Mouse (Mus musculus) cerebellum, adult 2 months (tissue): Measurements from ENCODE around the gene Rspry1. TPM values are rescaled to one million over a fixed set of nuclear protein-coding genes. Genes with fewer than 3 reads are reported as not detected.

Experiments
- DNase-seq, 2 experiments: peaks; one replicate each; pipeline ENCODE4 v3.0.0; 2021
- H3K27ac ChIP-seq: fragments of 200-500 bp; 2 replicates; pipeline ENCODE4 v1.5.1; 2012; ENCODE audit warnings: low read length, control low read depth, inconsistent platforms; ENCODE audit not compliant: insufficient read depth
- H3K27me3 ChIP-seq: fragments of 200-500 bp; 2 replicates; pipeline ENCODE4 v1.6.1; 2012; ENCODE audit warnings: inconsistent platforms, mild to moderate bottlenecking, low read length, moderate library complexity; ENCODE audit not compliant: control insufficient read depth, insufficient read depth
- H3K4me1 ChIP-seq: fragments of 200-500 bp; 2 replicates; pipeline ENCODE4 v1.6.1; 2011; ENCODE audit warnings: low read length; ENCODE audit not compliant: control insufficient read depth, insufficient read depth
- H3K4me3 ChIP-seq: fragments of 200-500 bp; replicated peaks from 2 replicates; pipeline ENCODE3; 2011; ENCODE audit warnings: mild to moderate bottlenecking, low read depth, low read length, control low read depth; ENCODE audit not compliant: insufficient read depth
- CTCF ChIP-seq: fragments of 200-500 bp; IDR thresholded peaks from 2 replicates; pipeline ENCODE4 v1.5.1; 2011; ENCODE audit warnings: low read depth, mild to moderate bottlenecking, control low read depth, low read length, moderate library complexity, borderline replicate concordance; ENCODE audit not compliant: insufficient read depth
- POLR2A ChIP-seq: fragments of 200-500 bp; IDR thresholded peaks from 2 replicates; pipeline ENCODE4 v1.6.1; 2011; ENCODE audit warnings: low read length, control low read depth, borderline replicate concordance; ENCODE audit not compliant: insufficient read depth
- WGBS: fragments of 180-500 bp; shearing (Covaris S2); methylation state at CpG from one replicate; pipeline ENCODE4 v1.1.7; 2018; 5-methylcytosine and 5-hydroxymethylcytosine counted together
- polyA plus RNA-seq: library from polyadenylated mRNA; depleted of rRNA; stranded (reverse); fragments of >200 nt; gene quantifications from 2 replicates; pipeline ENCODE4 v1.2.3, GENCODE M21; 2012

The Rspry1 gene
- polyA plus RNA-seq, 1 experiment: 22.0 TPM

GRCm38 (mm10) chr8:94567159-94567849 lies 34.4 kb upstream of the Rspry1 start:
- TF ChIP-seq POLR2A: no peak
- no peak for TF ChIP-seq CTCF
- no peak overlapping the region for H3K4me3 ChIP-seq
- DNase-seq: no peak
- no peak overlapping the region for H3K27ac ChIP-seq
- no peaks in the 10 kb centered on the region; the same call in 1 of the 2 replicates for H3K4me1 ChIP-seq
- 26% methylated on average over 8 of the region's 8 CpGs for WGBS
- no peaks in the 10 kb centered on the region for H3K27me3 ChIP-seq

- Histone ChIP-seq H3K4me3 (no peak overlapping the region), H3K4me1 (no peaks in the 10 kb centered on the region; the same call in 1 of the 2 replicates), H3K27me3 (no peaks in the 10 kb centered on the region), H3K27ac (no peak overlapping the region)
- 90% methylated on average over 8 of the region's 8 CpGs for WGBS
- no peak for DNase-seq
- TF ChIP-seq POLR2A (no peak), CTCF (no peak)
Measured at GRCm38 (mm10) chr8:94568098-94568497, 33.6 kb upstream of the Rspry1 start.

- no peak for DNase-seq
- no peak overlapping the region for H3K4me3 ChIP-seq
- H3K27ac ChIP-seq: no peak overlapping the region
- no peak for TF ChIP-seq POLR2A
- TF ChIP-seq CTCF: no peak
- WGBS: 61% methylated on average over 1 of the region's 1 CpGs
- H3K4me1 ChIP-seq: peaks cover 11% of the 10 kb centered on the region
- H3K27me3 ChIP-seq: no peaks in the 10 kb centered on the region
Measured at GRCm38 (mm10) chr8:94569419-94569818, 32.3 kb upstream of the Rspry1 start.

DNA sequence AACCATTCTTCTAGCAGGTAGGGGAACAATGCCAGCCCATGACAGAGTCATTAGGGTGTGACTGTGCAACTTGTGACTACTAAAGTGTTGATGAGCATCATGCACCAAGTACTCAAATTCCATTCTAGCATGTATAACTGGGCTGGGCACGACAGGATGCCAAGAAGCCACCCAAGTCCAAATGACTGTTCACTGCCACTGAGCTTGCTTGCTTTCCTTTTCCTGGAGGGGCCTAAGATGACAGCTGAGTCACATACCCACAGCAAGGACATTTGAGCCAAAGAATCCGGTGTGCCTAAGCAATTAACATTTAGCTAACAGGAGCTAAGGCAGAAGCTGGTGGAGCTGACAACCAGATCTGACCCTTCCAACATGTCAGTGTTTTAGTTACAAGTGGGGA lies 29.8 kb upstream of the Rspry1 start:
- TF ChIP-seq POLR2A: no peak
- no peak for TF ChIP-seq CTCF
- no peak overlapping the region for H3K4me3 ChIP-seq
- no peak for DNase-seq
- peaks cover 23% of the 10 kb centered on the region for H3K4me1 ChIP-seq
- 38% methylated on average over 2 of the region's 2 CpGs for WGBS
- no peaks in the 10 kb centered on the region for H3K27me3 ChIP-seq
- H3K27ac ChIP-seq: no peak overlapping the region

DNA sequence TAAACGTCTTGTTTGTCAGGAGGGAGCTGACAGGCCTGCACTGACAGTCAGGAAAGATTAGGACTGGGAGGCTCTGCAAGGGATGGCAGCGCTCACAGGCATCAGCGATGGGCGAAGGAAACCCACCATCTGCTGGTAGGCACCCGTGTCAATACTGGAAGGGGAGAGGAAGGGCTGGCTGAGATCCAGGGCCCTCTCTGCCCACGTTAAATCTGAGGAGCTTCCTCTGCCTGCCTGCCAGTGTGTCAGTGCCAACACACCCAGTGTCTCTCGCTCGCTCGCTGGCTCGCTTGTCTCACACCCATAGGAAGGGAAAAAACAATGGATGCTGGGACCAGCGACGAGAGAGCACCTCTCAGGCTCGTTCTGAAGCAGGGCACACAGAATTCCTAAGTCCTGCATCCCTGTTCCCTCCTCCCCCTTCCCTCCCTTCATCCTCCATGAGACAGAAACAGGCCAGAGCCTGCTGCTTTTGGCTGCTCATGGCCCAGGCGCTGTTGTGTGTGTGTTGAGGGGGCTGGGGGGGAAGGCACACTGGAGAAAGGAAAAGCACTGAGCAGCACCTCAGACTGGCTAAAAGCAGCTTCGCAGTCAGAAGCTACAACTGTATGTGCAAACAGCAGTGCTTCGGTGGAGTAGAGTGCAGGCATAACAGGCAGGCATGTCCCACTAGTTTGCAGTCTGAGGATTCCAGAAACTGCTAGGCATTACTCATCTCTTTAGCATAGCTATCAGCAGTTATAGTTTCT lies 27.4 kb upstream of the Rspry1 start:
- peak; percentile 65 to 73 for DNase-seq
- no peaks in the 10 kb centered on the region for H3K27me3 ChIP-seq
- no peak overlapping the region for H3K4me3 ChIP-seq
- WGBS: 6% methylated on average over 16 of the region's 16 CpGs
- H3K4me1 ChIP-seq: peaks cover 23% of the 10 kb centered on the region
- peak overlapping the region; percentile 72 for H3K27ac ChIP-seq
- no peak for TF ChIP-seq CTCF
- TF ChIP-seq POLR2A: no peak

DNA sequence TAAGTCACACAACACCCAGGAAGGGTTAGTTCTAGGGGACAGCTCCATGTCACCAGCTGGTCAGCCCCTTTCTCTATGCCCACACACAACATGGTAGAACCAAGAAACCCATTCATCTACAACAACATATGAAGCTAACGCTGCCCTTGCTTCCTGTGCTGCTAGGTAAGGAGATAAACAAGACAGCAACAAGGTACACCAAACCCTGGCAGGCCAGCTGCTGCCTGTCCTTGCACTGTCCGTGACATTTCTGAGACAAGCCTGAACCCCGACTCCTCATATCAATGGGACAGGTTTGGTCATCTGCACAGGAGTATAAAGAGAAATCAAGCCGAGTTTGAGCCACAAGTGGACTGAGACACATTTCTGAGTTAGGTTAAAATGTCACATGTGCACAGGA lies 26.6 kb upstream of the Rspry1 start:
- no peaks in the 10 kb centered on the region for H3K27me3 ChIP-seq
- no peak overlapping the region for H3K4me3 ChIP-seq
- WGBS: 83% methylated on average over 4 of the region's 4 CpGs
- no peak overlapping the region for H3K27ac ChIP-seq
- no peak for DNase-seq
- no peak for TF ChIP-seq CTCF
- H3K4me1 ChIP-seq: peaks cover 23% of the 10 kb centered on the region

DNA sequence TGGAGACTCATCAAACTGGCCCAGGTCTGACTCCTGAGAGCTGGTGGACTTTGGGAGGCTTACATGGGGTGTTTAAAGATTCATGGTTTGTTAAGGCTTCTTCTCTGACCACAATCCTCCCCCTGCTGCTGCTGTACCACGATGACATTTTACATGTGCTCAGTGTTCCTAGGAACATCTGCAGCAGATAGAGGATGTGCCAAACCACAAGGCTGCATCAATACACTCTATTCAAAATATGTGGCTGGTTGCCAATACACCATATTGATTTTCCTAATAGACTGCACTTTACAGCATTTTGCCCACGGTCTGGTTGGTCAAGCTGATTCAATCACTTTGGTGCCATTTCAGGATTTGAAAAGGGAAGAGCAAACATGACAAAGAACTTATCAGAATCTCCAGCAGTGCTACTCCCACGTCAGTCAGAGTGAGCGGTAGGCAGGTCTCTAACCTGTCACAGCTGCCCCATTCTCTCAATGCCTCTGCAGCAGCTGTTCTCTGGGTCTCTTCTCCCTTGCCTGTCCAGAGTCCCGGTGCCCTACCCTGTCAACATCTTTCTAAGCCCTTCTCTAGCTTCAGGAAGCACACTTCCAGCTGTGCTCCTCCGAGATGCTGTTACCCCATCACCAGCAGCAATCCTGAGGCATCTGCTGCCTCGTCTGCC lies 19.8 kb upstream of the Rspry1 start:
- TF ChIP-seq CTCF (no peak), POLR2A (no peak)
- Histone ChIP-seq H3K4me1 (no peaks in the 10 kb centered on the region), H3K27ac (no peak overlapping the region), H3K27me3 (no peaks in the 10 kb centered on the region), H3K4me3 (no peak overlapping the region)
- DNase-seq: no peak
- 52% methylated on average over 7 of the region's 7 CpGs for WGBS

DNA sequence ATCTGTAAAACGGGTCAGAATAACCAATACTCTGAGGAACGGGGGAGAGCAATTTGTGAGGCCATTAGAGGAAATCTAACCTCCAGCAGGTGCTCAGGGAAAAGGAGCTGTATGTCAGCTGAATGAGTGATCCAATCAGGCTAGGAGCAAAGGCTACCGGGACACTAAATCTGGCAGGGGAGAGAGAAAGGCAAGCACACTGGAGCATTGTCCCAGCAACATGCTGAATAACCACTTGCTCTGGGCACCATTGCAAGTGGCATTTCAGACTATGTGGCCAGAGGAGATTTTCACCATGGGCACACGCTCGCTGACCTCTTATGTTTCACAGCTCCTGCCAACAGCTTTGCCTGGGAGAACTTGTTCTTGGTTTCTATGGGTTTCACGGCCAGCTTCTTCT lies 19.2 kb upstream of the Rspry1 start:
- Histone ChIP-seq H3K4me1 (no peaks in the 10 kb centered on the region), H3K4me3 (no peak overlapping the region), H3K27me3 (no peaks in the 10 kb centered on the region), H3K27ac (no peak overlapping the region)
- DNase-seq: no peak
- TF ChIP-seq CTCF: no peak
- TF ChIP-seq POLR2A: no peak
- 66% methylated on average over 6 of the region's 6 CpGs for WGBS
